Mouse (Mus musculus): ENCODE measurements around the gene Hnf1b. TPM values are rescaled to one million over a fixed set of nuclear protein-coding genes. Genes with fewer than 3 reads are reported as not detected.

The Hnf1b gene
- polyA plus RNA-seq, 1 experiment = 15.2 TPM

DNA sequence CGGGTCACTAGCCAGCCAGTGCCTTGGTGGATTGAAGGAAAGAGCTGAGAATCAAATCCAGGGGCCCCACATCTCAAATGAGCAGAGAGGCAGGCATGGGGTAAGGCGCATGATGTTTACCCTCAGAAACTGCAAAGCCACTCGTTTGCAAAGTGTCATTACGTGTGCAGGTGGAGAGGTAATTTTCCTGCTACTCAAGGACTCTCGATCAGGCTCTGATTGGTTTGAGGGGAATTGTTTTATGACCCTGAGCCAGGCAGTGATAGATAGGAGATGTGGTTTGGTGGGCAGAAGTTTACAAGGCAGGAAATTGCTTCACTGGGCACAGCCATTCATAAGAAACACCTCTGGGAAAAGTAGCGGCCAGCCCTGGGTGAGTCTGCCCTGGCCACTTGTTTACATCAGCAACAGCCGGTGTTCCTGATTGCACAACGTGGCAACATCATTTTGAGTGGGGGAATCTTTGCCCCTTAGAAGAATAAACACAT is 64.0 kb downstream of the Hnf1b start:
- H3K4me3 ChIP-seq (replicated peaks; ENCODE audit: extremely low read depth, low read depth, low read length) = no peak overlapping the region
- H3K4me1 ChIP-seq (ENCODE audit: control insufficient read depth, insufficient read depth, low read length) = no peaks in the 10 kb centered on the region
- TF ChIP-seq CTCF (IDR thresholded peaks at IDR 0.05; ENCODE audit: insufficient read depth, low read length) (no peak), POLR2A (IDR thresholded peaks at IDR 0.05; ENCODE audit: borderline replicate concordance, extremely low read depth, low read depth, low read length) (no peak)
- WGBS = 28% methylated on average over 8 of the region's 8 CpGs
- DNase-seq = no peak

DNA sequence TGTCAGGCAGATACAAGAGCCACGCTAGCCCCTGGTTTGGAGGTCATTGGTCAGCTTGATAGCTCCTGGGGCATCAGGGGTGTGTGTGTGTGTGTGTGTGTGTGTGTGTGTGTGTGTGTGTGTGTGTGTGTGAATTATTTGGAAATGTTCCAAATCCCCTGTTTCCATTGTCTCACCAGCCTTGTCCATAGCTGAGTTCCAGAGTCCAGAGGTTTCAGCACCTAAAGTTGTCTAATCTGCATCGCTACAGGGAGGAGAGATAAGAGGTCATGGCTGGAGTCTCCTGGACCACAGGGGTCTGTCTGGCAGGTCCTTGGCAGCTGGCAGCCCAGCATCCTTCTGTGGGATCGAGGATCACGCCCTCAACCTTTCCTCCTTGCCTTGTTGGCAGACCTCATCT is 64.6 kb downstream of the Hnf1b start:
- DNase-seq = no peak
- WGBS = 57% methylated on average over 4 of the region's 4 CpGs
- TF ChIP-seq CTCF (IDR thresholded peaks at IDR 0.05; ENCODE audit: insufficient read depth, low read length) (no peak), POLR2A (IDR thresholded peaks at IDR 0.05; ENCODE audit: borderline replicate concordance, extremely low read depth, low read depth, low read length) (no peak)
- Histone ChIP-seq H3K4me1 (ENCODE audit: control insufficient read depth, insufficient read depth, low read length) (no peaks in the 10 kb centered on the region), H3K4me3 (replicated peaks; ENCODE audit: extremely low read depth, low read depth, low read length) (no peak overlapping the region)

DNA sequence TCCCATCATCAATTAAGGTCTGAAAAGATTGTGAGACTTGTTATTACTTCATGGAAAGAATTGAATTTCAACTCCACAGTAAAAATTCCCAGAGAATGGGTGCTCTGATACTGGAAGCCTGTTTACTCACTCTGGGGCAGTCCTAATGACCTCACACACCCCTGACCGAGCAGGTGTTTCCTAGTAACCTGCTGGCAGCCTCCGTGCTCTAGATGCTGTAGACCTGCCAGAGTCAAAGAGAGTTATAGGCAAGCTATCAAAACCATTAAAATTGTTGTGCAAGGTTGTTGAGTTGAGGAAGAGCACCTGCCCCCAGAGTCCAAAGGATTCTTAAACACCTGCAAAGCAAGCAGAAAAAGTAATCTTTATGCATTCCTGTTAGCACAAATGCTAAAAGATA is 72.7 kb downstream of the Hnf1b start:
- no peak for TF ChIP-seq CTCF (IDR thresholded peaks at IDR 0.05; ENCODE audit: insufficient read depth, low read length)
- no peak for TF ChIP-seq POLR2A (IDR thresholded peaks at IDR 0.05; ENCODE audit: borderline replicate concordance, extremely low read depth, low read depth, low read length)
- no peak overlapping the region for H3K4me3 ChIP-seq (replicated peaks; ENCODE audit: extremely low read depth, low read depth, low read length)
- WGBS = 35% methylated on average over 2 of the region's 2 CpGs
- no peak for DNase-seq
- no peaks in the 10 kb centered on the region for H3K4me1 ChIP-seq (ENCODE audit: control insufficient read depth, insufficient read depth, low read length)

DNA sequence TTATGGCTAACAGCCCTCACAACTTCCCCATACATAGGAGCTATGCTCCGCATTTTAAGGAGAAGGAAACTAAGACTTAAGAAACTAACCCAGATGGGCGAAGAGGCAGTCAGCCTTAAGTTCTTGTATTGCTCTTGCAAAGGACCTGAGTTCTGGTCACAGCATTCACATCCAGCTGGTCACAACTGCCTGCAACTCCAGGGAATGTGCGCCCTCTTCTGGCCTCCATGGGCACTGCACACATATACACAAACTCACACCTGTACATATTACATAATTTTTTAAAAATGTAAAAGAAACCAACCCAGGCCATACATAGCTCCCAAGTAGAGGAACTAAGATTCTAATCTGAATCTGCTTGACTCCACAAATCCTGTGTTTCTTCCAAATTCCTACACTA is 77.2 kb downstream of the Hnf1b start:
- DNase-seq = no peak
- no peak for TF ChIP-seq POLR2A (IDR thresholded peaks at IDR 0.05; ENCODE audit: borderline replicate concordance, extremely low read depth, low read depth, low read length)
- peak; percentile 66 for TF ChIP-seq CTCF (IDR thresholded peaks at IDR 0.05; ENCODE audit: insufficient read depth, low read length)
- H3K4me3 ChIP-seq (replicated peaks; ENCODE audit: extremely low read depth, low read depth, low read length) = no peak overlapping the region
- WGBS = 64% methylated on average over 3 of the region's 3 CpGs
- no peaks in the 10 kb centered on the region for H3K4me1 ChIP-seq (ENCODE audit: control insufficient read depth, insufficient read depth, low read length)

DNA sequence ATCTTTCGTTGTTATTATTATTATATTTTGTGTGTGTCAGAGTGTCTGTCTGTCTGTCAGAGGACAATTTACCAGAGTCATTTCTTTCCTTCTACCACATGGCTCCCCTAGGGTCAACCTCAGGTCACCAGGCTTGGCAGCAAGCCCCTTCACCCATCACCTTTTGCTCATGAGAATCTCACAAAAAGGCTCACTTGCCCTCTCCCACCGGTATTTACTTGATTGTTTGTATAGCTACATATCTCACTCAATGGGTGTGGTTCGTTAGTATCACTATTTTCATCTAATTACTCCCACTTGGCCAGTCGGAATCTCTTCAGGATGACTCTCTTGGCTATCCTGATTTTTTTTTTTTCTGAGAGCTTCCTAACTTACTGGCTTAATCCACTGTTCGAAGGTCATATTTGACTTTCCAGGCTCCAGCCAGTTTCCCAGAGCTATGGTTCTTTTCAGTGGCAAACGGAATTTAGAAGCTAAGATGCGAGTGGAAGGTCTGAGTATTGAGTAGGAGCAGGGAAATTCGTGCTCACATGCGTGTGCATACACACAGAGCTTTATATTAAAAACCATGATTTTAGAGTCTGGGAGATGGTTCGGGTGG is 82.7 kb downstream of the Hnf1b start:
- TF ChIP-seq CTCF (IDR thresholded peaks at IDR 0.05; ENCODE audit: insufficient read depth, low read length) (no peak), POLR2A (IDR thresholded peaks at IDR 0.05; ENCODE audit: borderline replicate concordance, extremely low read depth, low read depth, low read length) (no peak)
- H3K4me3 ChIP-seq (replicated peaks; ENCODE audit: extremely low read depth, low read depth, low read length) = no peak overlapping the region
- 75% methylated on average over 10 of the region's 10 CpGs for WGBS
- no peak for DNase-seq
- no peaks in the 10 kb centered on the region for H3K4me1 ChIP-seq (ENCODE audit: control insufficient read depth, insufficient read depth, low read length)

DNA sequence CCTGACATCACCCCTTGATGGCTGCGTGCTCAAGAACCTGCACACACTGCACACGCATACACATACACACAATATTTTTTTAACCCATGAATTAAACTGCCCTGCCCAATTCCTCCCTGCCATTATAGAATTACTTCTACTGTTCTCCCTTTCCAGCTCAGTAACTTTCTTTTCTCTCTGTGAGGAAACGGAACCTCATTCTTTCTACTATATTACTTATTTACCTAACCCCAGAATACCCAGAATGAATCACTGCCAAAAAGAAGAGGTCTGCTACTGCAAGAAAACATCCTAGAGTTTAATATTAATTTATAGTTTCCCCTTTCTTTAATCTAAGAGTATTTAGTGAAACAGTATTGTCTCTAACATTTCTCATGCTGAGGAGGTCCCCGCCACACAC is 83.5 kb downstream of the Hnf1b start:
- no peak for DNase-seq
- H3K4me3 ChIP-seq (replicated peaks; ENCODE audit: extremely low read depth, low read depth, low read length) = no peak overlapping the region
- TF ChIP-seq POLR2A (IDR thresholded peaks at IDR 0.05; ENCODE audit: borderline replicate concordance, extremely low read depth, low read depth, low read length) (no peak), CTCF (IDR thresholded peaks at IDR 0.05; ENCODE audit: insufficient read depth, low read length) (no peak)
- H3K4me1 ChIP-seq (ENCODE audit: control insufficient read depth, insufficient read depth, low read length) = no peaks in the 10 kb centered on the region
- 89% methylated on average over 4 of the region's 4 CpGs for WGBS

DNA sequence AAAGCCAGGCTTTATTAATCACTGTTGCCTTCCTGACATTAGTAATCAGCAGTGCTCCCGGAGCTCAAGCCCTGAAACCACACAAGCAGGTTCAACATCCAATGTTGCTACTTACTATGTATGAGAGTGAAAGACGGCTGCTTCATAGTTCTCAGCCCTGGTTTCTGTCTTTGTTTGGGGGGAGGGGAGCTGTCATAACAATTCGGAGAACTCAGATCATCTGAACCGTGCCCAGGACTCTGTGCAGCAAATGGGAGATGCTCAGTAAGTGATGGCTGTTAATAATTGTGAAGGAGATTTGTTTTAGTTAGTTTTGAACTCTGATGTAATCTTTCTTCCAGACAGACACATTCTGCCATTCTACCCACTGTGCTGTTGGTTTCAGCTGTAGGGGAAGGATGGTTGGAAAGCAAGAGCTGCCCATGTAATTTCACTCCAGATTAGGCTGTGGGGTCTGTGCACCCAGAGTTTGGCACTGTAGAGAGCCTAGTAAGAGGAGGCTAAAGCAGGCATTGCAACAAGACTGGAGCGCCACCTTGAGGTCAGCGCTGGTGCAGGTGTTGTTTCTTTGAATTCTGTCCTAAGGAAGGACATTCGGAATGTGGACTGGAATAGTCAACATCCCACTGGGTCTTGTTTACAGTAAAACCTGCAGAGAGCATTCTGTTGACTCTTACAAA is 86.3 kb downstream of the Hnf1b start:
- DNase-seq = peak; percentile 74
- 15% methylated on average over 7 of the region's 7 CpGs for WGBS

DNA sequence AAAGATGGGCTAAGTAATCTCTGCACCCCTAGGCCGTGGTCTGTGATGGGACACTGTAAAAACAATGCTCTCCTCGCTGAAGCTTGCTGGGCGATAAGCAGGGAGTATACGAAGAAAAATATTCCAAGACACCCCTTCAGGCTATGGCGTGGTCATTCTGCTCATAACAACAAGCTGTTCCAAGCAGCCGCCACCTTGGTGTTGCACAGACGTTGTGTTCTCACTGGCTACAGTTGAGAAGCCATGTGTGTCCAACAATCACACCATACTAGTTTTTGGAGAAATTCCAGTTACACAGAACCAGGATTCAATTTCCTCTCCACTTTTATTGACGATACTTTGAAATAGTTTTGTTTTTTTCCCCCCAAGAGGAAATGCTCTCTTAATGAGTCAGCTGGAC is 88.7 kb downstream of the Hnf1b start:
- peaks cover 4% of the 10 kb centered on the region for H3K4me1 ChIP-seq (ENCODE audit: control insufficient read depth, insufficient read depth, low read length)
- TF ChIP-seq CTCF (IDR thresholded peaks at IDR 0.05; ENCODE audit: insufficient read depth, low read length) = no peak
- TF ChIP-seq POLR2A (IDR thresholded peaks at IDR 0.05; ENCODE audit: borderline replicate concordance, extremely low read depth, low read depth, low read length) = no peak
- WGBS = 67% methylated on average over 8 of the region's 8 CpGs
- H3K4me3 ChIP-seq (replicated peaks; ENCODE audit: extremely low read depth, low read depth, low read length) = no peak overlapping the region
- no peak for DNase-seq

More for the DNA sequence above, 86.3 kb downstream of the Hnf1b start:
- H3K4me1 ChIP-seq (ENCODE audit: control insufficient read depth, insufficient read depth, low read length) = no peaks in the 10 kb centered on the region
- peak; percentile 97 for TF ChIP-seq CTCF (IDR thresholded peaks at IDR 0.05; ENCODE audit: insufficient read depth, low read length)
- no peak for TF ChIP-seq POLR2A (IDR thresholded peaks at IDR 0.05; ENCODE audit: borderline replicate concordance, extremely low read depth, low read depth, low read length)
- H3K4me3 ChIP-seq (replicated peaks; ENCODE audit: extremely low read depth, low read depth, low read length) = no peak overlapping the region

DNA sequence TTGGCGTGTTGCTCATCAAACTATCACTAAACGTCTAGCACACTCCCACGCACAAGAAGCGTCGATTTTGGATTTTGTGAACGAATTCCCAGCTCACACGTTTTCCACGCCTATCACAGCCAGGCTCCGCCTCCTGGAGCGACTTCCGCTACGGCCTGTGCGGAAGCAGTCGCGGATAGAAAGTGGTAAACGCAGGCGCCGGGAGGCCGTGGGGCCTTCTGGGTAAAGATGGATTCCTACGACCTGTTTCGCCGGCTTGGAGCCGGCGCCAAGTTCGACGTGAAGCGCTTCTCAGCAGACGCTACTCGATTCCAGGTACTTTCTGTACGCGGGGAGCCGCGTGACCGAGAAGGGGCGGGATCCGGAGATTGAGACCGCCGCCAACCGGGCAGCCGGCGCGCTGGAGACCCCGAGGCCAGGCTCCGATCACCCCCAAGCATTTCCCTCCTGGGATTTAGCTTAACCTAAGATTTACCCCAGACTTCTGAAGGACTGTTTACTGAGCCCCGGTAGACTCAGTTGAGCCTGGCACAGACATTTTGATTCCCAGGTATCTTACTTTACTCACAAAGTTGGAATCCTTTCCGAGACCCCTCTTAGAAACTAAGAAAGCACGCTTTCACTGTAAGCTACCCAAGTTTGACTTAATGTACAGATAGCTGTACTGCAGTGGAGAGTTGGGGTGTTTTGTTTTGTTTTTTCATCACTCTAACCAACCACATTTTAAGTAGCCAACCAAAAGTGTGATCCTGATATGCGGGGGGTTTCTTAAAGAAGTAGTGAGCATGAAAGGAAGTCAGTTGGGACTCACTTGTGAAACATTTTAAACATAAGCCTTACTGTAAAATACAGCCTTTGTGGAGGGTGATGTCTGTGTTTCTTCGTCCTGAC is 92.3 kb downstream of the Hnf1b start, which contains the start of gene Ddx52:
TSS of gene Ddx52 (plus strand) at position 113 of the 891 bp plus-strand sequence.
- TF ChIP-seq CTCF (IDR thresholded peaks at IDR 0.05; ENCODE audit: insufficient read depth, low read length) (no peak), POLR2A (IDR thresholded peaks at IDR 0.05; ENCODE audit: borderline replicate concordance, extremely low read depth, low read depth, low read length) (peak; percentile 70; the same call in 1 of the 2 replicates)
- H3K4me3 ChIP-seq (replicated peaks; ENCODE audit: extremely low read depth, low read depth, low read length) = peak within 1 kb of the TSS; percentile 70
- DNase-seq = peak; percentile 85
- peaks cover 4% of the 10 kb centered on the region for H3K4me1 ChIP-seq (ENCODE audit: control insufficient read depth, insufficient read depth, low read length)
- WGBS = 1% methylated on average over 49 of the region's 49 CpGs

Other genes with a start within 250 kb of the Hnf1b start
- gene Rpl9-ps1, start 204.4 kb upstream of the Hnf1b start, polyA plus RNA-seq (2012; rRNA removed) = not detected in 2 replicates
- 4.3 and 5.7 TPM in 2 replicates for gene Ccl3, start 200.7 kb upstream of the Hnf1b start, polyA plus RNA-seq (2012; rRNA removed)
- 2.6 and 3.2 TPM in 2 replicates for gene Ccl4, start 187.5 kb upstream of the Hnf1b start, polyA plus RNA-seq (2012; rRNA removed)
- gene Wfdc17, start 146.1 kb upstream of the Hnf1b start, polyA plus RNA-seq (2012; rRNA removed) = 5.2 and 6.0 TPM in 2 replicates
- gene Wfdc18, start 141.0 kb upstream of the Hnf1b start, polyA plus RNA-seq (2012; rRNA removed) = not detected in 2 replicates
- gene Wfdc21, start 103.1 kb upstream of the Hnf1b start, polyA plus RNA-seq (2012; rRNA removed) = 16.9 and 29.8 TPM in 2 replicates
- gene Heatr6, start 96.4 kb upstream of the Hnf1b start, polyA plus RNA-seq (2012; rRNA removed) = 15.8 and 16.8 TPM in 2 replicates
- gene Ddx52, start 92.0 kb downstream of the Hnf1b start, polyA plus RNA-seq (2012; rRNA removed) = 2.7 and 4.9 TPM in 2 replicates
- 20.6 and 30.5 TPM in 2 replicates for gene Synrg, start 114.4 kb downstream of the Hnf1b start, polyA plus RNA-seq (2012; rRNA removed)
- 70.3 and 122 TPM in 2 replicates for gene Dusp14, start 219.2 kb downstream of the Hnf1b start, polyA plus RNA-seq (2012; rRNA removed)

All from lung, adult 2 months (tissue).